Mouse (Mus musculus) right cerebral cortex, postnatal 10 days (tissue): ENCODE data around the gene Tmtc1.

ENCODE experiments used
- DNase-seq, 2 experiments: peaks; one replicate each; pipeline ENCODE4 v3.0.0; 2021; ENCODE audit warnings: low spot score in 2 of 2

Tmtc1 gene

DNA sequence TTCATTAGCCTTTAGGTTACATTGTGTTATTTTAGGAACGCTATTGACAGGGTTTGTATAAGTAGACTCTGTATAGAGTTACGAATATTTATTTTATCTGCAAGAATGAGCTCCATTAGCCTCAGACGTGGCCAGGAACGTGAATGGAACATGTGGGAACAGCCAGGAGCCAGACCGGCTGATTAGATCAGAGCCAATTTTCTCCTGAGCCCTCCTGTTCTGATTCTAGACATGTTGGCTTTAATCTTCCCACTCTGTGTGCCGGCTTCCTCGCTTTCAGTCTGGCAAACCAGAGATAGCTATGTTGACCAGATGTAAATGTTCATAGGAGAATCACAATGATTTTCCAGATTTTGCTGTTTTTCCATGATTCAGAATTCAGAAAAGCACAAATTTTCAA lies 22.6 kb downstream of the Tmtc1 start:
- no peak for DNase-seq

DNA sequence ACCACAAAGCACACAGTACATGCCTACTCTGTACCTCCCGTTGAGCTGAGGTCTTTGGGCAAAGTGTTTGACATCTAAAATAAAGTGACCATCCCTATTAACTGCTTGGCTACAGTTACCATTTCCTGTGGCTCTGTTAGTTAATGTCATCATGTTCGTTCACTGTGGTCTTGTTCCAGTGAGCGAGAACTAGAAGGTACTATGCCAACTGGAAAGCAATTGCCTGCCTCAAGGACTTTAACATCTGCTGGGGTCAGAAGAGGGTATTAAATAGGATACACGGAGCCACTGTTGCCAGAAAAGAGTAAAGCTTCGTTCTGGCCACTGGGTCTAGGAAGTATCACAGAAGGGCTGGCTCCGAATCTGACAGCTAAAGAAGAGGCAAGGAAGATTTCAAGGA lies 23.8 kb downstream of the Tmtc1 start:
- DNase-seq: no peak

DNA sequence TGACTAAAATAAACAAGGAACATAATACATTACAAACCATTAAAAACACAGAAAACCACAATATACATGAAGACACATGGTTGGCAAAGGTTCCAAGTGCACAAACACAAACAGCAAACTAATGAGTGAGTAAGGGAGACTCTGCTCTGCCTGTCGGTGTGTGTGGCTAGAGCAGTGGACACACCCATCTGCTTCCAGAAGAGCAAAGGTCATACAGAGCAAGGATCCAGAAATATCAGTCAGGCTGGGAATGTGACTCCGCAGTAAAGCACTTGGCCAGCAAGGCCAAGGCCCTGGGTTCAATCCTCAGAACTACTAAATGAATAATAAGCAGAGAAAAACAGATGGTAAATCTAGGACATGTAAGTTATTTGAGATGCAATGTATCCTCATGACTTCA lies 27.6 kb downstream of the Tmtc1 start:
- DNase-seq: no peak

DNA sequence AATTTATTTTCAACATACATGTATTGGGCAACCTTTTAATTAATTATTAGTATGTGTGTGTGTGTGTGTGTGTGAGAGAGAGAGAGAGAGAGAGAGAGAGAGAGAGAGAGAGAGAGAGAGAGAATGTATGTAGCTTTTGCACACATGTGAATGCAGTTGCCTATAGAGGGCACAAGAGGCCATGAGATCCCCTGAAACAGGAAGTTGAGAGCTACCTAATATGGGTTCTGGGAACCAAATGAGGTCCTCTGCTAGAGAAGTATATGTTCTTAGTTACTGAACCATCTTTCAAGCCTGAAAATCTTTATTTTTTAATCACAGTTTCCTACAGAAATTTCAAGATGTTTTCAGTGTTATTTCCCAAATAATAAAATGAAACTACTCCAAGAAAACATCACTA lies 30.6 kb downstream of the Tmtc1 start:
- no peak for DNase-seq

DNA sequence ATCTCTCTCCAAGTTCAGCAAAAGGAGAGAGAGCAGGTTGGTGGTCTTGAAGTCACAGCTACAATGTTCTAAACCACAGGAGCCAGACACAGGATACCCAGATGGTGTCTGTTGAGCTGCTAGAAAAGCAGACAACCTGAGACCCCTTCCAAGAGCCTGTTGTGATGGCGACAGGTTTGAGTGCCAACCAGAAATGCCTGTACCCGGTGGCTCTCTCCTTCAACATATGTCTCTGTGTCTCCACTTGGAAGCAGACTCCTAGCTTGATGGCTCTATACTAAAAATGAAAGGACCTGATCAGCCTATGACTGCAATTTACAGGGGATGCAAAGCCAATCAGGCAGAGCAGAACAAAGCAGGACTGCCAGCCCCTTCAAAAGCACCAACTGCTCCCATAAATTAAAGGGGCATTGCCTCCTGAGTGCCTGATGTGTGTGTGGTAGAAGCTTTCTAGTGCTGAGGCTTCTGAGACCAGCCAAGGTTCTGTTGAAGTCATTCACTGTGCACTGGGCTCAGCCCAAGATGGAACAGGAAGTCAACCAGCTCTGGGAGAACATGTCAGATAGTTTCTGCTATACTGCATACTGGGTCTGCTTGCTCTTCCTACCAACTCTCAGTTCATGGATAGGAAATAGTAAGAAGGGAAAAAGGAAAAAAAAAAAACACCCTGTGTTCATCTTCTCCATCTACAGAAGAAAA lies 37.2 kb downstream of the Tmtc1 start:
- DNase-seq: peak; percentile 37 to 62

DNA sequence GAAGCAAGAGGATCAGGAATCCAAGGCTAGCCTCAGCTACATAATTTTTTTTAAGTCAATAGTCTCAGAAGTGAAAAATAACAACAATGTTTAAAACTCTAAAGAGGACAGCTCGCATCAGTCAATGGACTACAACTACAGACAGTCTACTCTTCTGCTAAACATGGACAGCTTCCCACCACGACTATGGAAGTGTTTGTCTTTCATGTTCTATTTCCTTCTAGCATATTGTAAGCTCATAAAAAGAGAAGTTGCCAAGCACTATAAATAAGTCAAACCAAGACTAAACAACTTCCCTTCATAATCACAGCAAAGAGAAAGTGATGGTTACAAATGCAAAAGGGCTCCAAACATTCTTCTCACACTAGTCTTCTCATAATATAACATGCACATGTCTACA lies 38.6 kb downstream of the Tmtc1 start:
- no peak for DNase-seq

DNA sequence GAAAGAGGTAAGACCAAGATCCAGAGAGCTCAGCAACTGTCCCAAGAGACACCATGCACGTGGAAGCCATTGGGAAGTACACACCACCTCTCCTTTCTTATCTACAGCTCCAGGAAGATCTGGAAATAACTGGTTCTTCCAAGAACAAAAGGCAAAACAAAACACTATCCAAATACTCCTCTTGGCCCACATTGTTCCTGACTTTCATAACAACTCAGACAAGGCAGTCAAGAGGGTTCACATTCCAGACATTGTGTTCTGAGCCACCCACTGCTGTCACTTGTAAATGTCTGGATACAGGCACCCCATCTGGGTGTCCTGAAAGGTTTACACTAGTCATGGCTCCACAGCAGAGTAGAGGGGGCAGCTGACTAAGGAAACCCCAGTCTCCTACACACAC lies 39.7 kb downstream of the Tmtc1 start:
- no peak for DNase-seq

DNA sequence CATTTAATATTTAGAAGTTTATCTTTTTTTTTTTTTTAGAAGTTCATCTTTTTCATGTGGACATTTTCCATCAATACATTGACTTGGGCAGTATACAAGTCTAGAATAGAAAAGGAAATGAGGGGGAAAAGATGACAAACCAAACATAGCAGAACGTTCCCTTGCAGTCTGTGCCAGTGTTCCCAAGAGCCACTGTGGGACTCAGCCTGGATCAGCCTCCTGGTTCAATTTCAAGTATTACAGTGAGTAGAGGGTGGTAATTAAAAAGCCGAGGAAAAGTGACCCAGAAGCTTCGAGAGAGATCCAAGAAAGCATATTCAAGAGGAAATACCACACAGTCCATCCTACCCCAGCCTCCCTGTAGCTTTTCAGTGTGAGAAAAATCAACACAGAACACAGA lies 40.4 kb downstream of the Tmtc1 start:
- no peak for DNase-seq

DNA sequence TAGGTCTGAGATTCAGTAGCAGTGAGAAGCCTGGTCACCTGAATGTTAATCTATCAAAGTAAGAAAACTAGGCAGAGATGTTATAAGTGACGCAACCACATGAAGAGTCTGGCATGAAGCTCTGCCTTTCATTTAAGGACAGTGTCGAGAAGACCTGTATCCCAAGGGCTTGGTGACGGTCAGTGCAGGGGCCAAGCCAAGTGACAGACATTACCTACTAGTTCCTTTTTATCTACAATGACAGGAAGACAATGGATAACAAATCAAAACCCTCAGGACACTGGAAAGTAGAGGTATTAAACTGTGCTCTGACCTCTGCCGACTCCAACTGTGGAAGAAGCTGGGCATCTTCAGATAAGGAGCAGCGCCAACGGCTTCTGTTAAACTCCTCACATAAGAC lies 43.2 kb downstream of the Tmtc1 start:
- DNase-seq: no peak

DNA sequence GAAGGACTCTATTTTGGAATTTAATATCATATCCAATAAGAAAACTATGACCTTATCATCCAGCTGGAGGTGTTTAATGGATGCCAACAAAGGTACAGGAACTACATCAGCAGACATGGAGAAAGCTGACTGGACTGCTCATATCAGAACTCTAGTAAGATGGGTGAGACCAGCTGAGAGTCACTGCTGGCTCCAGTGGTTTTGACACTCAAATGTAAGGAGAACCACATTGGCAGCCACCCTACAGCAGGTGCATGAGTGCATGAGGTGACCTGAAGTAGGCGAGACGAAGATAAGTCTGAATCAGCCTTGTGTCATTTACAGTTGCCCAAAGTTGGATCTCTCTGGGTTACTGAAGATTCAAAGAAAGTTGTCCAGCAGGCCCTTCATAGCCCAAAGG lies 44.6 kb downstream of the Tmtc1 start:
- DNase-seq: no peak

DNA sequence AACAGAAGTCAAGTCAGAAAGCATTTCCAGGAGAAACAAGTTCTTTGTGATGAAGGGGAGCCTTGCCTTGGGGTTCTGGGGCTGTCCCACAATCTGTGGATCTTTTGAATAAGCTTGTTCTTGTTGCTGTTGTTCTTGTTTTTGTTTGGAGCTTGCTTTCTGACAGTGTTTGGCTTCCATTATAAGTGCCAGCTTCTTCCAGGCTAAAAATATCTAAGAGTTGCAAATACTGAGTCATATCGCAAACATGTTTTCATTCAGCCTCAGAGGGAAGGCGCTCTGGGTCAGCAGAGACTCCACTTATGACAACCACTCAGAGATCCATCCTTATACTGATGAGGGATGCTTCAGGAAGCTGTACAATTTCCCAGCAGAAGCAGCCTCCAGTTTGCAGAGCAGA lies 45.3 kb downstream of the Tmtc1 start:
- DNase-seq: no peak

DNA sequence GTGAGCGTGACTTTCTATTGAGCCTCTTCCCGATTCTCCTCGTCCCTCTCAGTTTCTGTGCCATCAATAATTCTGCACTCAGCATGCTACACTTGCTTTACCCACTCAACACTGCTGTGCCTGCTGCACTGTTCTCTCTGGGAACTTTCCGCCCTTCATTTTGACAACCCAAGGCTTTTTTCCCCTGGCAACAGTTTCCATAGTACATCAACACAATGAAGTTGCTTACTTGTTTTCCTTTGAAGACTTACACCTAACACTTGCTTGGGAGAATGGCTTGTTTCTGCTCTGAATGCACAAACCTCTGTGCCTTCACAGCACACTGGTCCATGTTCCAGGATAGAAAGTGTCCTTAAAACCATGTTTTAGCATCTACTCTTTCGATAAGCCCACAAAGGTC lies 46.9 kb downstream of the Tmtc1 start:
- no peak for DNase-seq

DNA sequence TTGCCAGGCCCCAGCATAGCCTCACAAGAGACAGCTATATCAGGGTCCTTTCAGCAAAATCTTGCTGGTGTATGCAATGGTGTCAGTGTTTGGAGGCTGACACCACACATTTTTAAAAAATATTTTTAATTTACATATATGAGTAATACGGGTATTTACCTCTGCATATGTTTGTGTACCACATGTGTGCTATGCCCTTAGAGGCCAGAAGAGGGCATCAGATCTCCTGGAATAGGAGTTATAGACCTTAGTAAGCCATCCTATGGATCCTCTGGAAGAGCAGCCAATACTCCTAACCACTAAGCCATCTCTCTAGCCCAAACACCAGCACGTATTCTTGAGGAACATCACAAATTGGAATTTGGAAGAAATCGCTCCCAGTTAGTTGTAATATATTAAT lies 48.9 kb downstream of the Tmtc1 start:
- no peak for DNase-seq

DNA sequence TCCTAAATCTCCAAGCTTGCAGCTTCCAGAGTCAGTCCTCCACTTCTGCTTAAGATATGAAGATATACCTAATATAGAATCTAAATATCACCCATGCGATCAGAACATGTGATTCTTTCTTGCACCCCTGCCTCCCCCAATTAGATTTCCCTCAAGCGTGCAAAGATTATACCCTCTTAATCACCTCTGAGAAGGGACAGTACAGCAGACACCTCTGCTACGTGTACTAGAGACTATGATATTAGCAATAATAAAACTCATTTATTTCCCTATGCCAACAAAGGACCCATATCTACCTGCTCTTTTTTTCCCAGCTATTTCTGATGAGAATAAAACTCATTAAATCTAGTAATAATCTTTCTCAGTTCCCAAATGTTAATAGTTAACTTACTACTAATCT lies 49.9 kb downstream of the Tmtc1 start:
- no peak for DNase-seq

DNA sequence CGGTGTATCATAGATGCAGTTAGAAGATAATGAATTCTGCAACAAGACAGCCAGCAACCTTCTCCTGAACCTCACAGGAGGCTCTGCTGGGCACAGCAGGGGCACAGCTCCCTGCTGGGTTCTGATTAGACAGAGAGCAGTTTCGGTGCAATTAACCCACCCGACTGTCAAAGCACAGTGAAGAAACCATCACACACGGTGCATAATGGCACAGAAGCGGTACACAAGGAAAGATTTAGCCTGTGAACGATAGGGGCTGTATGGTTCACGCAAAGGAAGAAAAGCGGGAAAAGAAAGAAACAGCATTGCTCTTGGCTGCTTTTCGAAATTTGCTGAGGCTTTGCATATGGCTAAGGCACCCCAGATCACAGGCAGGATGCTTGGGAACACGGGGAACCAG lies 52.0 kb downstream of the Tmtc1 start:
- no peak for DNase-seq

DNA sequence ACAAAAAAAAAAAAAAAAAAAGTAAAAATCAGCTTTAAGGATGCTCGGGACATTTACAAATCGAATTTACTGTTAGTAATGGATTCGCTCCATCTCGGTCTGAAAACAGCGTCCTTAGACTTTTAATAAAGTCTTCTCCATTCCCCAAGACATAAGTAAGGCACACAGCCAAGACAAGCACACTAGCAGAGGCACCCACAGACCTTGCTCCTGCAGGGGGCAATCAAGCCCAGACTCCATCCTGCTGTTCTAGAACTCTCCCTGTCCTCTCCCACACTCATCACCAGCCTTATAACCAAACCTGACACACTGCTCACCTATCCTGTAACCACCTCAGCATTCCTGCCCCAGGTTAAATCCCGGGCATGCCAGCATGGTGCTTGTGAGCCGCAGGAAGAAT lies 52.9 kb downstream of the Tmtc1 start:
- no peak for DNase-seq

DNA sequence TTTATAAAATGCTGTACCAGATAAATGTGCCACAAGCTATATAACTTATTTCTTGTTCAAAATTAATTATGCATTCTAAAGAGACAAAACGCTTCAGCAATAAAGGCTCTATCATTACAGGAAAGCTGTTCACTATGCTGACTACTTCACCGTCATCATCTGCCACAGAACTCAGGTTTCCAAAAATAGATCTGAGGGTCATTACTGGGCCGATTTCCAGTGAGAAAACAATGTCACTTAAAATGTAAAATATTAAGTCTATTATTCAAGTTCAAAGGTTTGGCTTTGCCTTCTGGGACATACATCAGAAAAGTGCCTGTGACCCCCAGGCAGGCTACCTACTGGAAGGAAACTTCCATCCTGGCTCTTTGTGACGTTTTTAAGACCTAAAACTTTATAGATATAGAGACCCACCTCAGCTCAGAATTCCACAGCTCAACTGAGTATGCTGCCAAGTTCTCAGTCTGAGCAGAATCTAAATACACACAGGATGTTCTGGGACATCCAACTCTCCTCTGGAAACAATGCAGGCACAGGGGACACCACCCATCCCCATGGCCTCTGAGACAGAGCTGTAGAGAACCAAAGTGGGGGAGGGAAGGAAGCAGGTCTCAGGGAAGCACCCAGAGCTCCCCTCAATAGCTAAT lies 53.4 kb downstream of the Tmtc1 start:
- DNase-seq: no peak

DNA sequence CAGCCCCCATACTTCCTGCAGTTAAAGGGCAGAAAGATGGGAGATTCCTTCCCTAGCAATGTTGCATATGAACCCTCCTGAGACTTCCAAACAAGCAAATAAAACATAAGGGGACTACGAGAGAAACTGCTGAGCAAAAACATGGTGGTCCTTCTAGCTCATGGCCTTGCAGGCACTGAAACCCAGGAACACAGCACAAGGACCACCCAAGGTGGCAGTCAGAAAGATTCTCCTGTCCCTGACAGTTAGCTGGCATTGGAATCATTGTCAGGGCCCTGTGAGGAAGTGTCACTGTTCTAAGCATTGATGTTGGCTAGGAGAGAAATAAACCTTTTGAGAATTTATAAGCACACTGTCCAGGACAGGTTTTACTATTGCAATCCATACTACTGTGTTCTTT lies 56.2 kb downstream of the Tmtc1 start:
- no peak for DNase-seq

DNA sequence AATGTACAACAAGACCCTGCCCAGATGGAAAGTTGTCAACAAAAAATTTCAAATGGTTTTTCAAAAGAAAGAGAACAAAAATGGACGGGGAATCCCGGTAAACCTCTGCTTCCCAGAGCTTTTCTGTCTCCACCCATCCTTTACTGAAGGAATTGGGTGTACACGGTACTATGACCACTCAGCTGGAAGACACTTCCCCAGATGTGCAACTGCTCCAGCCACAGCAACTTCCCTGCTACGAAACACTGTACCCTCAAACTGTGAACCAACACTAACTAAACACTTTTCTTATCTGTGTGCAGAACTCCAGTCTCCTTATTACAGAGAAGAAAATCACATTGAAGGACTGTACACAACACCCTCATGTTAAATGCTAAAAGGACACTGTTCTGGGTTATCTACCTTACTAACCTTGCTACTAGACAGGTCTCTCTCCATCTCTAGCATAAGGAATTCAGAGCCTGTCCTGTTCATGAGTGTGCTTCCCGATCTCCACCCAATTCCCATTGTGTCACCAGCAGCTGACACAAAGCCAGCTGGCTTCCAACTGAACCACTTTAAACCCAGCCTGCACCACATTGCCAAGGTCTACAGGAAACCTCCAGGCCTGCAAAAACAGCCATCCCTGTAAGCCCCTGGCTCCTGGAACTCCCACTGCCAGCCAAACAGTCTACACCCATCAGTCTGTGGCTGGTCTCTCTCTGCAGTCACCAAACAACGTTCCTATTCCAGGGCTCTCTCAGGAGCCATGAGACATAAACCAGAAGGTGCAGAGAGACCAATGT lies 59.9 kb downstream of the Tmtc1 start:
- DNase-seq: peak in 1 of 2 experiments; percentile 48

DNA sequence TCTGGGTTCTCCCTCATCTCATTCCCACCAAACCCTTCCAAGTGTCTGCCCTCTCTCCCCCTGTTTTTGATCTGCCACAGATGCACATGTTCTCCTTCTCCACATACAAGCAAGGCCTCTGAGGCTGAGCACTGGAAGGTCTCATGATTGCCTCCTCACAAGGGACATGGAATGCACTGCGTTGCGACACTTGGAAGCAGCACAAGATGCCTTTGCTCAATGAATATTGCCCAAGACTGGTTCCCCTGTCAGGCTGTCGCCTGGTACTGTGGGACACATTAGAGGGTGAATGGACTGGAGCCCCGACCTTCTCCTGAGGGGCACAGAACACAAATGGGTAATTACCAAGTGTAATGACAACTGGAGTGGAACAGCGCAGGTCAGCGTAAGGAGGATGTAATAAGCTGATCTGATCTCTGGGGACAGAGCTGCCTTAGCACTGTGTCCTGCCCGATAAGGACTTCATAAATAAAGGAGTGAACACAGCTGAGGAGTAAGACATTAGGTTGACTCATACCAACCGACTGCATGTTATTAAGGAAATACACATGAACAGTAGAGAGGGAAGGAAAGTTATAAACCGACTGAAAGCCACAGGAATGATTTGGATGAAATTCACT lies 62.9 kb downstream of the Tmtc1 start:
- DNase-seq: peak in 1 of 2 experiments; percentile 18

DNA sequence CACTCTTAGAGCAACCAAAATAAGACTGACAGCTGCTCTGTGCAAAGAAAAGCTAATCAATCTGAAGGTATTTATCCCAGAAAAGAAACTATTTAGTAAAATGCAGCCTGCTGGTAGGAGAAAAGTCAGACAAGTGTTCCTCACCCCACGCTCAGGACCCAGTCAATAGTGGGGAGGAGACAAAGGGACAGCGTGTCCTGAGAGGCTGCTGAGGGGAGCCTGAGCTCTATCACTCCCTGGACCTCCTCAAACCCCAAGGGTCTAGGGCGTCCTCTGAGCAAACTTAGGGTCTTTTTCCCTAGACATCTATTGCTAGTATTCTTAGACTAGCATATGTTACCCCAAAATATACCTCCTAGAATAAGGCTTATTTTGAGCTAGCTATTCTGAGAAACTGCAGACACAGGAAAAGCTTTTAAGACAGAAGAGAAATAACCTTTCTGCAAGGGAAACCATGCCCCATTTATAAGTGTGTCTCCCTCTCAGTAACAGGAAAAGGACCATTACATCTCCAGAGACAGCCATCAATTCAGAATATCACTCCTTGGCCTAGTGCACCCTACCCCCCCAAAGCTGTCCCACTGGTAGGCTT lies 68.5 kb downstream of the Tmtc1 start:
- DNase-seq: no peak

DNA sequence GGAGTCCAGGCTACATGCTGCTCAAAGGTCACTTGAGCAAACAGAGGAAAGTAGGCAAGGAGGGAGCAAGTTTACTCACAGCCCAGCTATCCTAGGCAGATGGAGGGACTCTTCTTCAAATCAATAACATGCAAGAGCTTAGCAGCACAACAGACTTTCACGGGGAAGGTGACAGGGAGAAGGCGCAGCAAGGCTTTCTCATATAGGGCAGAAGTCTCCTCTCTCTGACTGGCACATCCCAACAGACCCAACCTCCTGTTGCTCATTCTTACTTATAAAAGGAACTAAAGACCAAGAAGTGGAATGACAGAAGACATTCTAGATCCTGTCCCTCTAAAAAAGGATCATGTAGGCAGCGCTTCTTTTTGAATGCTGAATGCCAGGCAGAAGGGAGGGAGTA lies 69.2 kb downstream of the Tmtc1 start:
- DNase-seq: no peak
